Mouse (Mus musculus) fibroblast of lung, adult 2 months (primary cell): ENCODE data around the gene Dlg2.
A peak's percentile ranks its signal among the peaks of the same experiment; 100 is the strongest.

Experiments
- DNase-seq: peaks from one replicate; pipeline ENCODE4 v3.0.0-alpha.2; 2011; ENCODE audit warnings: low read depth

Dlg2 gene

DNA sequence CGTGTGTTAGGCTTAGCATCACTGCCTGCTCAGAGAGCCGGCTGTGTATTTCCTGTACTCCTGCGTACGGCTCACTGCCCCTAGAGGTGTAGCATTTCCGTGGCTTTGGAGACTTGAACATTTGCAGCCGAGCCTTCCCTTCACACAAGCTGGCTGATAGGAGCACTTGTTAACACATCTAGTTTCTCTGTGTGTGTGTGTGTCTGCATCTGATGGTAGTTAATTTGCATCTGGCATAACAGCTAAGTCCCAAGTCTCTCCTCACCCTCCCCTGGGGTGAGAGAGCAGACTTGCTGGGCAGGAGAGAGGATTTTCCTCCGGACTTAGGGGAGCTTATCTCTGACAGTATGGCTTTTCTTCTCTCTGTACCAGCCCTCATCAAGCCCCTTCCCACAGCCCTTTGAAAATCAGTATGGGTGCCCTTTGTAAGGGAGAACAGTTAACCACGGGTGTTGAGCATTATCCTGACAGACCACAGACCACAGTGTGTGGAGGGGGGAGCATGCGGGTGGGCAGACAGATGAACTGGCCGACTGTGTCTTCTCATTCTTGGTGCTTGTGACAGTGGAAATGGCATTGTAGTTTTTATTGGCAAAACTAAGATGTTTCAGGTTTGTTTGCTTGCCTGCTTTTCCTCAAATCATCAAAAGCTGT, 1705.6 kb downstream of the Dlg2 start:
- no peak for DNase-seq

- no peak for DNase-seq
Measured at GRCm38 (mm10) chr7:92184371-92185059, 1708.0 kb downstream of the Dlg2 start.

- DNase-seq: peak; percentile 76
Measured at GRCm38 (mm10) chr7:92186341-92186740, 1709.9 kb downstream of the Dlg2 start.

- peak; percentile 58 for DNase-seq
Measured at GRCm38 (mm10) chr7:92189149-92189548, 1712.7 kb downstream of the Dlg2 start.

DNA sequence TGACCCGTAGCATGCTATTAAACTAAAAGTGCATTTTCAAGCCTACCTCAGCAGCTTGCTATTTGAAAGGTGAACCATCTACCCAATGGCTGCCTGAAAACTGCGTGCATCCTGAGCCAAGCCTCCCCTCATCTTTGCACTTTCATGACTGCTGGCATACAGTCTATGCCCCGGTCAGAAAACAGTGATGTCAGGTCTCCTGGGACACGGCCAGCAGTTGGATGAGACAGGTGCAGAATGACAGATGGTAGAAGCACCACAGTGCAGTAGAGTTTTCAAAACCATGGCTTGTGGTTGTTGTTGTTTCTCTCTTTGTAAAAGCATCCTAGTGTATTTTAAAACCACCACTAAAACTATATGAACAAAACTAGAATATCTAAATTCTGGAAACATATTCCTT, 1719.5 kb downstream of the Dlg2 start:
- DNase-seq: no peak

GRCm38 (mm10) chr7:92197621-92198020, 1721.1 kb downstream of the Dlg2 start:
- no peak for DNase-seq

DNA sequence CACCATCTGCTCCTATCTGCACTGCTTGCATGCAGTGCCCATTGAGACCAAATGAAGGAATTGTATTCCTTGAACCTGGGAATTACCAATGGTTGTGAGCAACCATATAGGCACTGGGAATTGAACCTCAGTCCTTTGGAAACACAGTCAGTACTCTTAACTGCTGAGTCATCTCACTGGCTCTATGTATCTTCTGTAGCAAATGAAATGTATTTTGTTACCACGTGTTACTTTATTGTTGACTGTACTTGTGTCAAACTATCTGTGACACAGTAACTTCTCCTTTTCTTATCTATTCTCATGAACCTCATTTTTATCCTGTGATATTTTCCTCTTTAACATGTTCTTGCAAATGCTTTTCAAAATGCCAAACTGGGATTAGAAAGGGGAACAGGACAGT, 1722.7 kb downstream of the Dlg2 start:
- DNase-seq: no peak

DNA sequence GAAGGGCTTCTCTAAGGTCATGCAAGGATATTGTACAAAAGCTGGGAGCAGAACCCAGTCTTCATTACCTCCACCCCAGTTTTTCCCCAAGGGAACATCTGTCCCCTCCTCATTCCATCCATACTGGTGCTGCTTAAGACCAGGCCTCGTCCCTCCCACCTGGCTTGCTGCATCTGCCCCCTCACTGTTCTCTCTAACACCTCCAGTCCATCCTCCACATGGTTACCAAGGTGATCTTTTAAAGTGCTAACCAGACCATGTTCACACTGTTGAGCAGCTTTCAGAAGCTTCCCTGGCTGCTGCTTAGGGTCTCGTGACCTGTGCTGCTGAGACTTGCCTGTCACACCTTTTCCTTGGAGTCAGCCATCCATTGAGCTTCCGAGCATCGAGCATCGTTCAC, 1734.2 kb downstream of the Dlg2 start:
- DNase-seq: no peak

GRCm38 (mm10) chr7:92213751-92214150, 1737.3 kb downstream of the Dlg2 start:
- peak; percentile 23 for DNase-seq

- DNase-seq: no peak
Measured at GRCm38 (mm10) chr7:92218171-92218570, 1741.7 kb downstream of the Dlg2 start.

GRCm38 (mm10) chr7:92220619-92221018, 1744.1 kb downstream of the Dlg2 start:
- no peak for DNase-seq

DNA sequence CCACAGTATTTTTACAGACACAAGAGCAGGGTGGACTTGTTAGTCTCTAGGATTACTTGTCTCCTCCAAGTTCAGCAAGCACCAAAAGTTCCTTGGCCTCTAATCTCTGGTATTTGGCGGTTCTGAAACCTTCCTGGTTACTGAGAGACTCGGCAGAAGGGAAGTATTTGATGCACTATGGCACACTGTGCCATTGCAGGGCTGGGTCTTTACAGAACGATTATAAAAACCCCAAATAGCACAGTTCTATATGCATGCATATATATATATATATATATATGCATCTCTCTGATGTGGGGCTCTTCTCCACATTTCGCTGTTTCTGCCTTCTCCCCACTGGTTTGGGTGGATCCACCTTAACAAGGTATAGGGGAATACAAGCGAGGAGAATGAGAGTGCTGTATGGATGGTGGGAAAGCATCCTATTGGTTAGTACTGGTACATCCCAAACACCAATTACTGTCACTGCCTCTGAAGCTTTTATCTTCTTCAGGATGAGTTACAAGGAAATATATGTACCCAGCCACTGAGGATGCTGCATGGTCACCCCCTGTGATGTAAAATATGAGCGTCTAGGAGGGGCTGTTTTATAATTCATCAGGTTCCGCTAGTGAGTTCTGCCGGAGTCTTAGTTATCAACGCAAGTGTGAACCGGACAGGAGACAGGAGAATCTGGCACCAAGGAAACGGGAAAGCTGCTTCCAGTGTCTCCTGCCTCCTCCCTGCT, 1758.2 kb downstream of the Dlg2 start:
- no peak for DNase-seq

GRCm38 (mm10) chr7:92235541-92236031, 1759.1 kb downstream of the Dlg2 start:
- no peak for DNase-seq

DNA sequence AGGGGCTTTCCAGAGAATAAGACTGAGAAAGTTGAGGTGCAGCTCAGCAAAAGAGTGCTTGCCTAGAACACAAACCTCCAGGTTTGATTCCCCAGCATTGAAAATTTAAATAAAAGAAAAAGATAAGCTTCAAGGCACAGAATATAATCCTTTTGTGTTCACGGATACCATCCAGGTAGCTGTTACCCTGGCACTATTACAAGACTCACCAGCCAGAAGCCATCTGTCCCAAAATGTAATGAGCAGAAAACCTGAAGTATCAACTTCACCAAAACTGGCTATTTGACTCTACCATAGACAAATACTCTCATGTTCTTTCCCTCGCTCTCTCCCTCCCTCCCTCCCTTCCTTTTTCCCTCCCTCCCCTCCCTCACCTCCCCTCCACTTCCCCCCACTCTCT, 1764.4 kb downstream of the Dlg2 start:
- DNase-seq: no peak

DNA sequence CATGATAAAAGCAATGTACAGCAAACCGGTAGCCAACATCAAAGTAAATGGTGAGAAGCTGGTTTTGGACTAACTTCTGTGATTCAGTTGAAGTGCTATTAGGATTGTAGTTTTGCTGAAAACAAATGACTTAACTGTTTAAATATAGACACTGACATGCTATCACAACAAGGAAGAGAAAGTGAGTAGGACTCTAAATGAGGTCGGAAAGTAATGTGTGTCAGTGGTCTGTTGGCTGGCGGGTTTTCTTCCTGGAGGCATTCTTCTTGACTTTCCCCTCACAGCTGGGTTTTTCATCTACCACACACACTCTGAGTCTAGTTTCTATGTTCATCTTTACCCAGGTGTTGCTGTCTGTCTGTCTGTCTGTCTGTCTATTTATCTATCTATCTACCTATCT, 1771.1 kb downstream of the Dlg2 start:
- no peak for DNase-seq

DNA sequence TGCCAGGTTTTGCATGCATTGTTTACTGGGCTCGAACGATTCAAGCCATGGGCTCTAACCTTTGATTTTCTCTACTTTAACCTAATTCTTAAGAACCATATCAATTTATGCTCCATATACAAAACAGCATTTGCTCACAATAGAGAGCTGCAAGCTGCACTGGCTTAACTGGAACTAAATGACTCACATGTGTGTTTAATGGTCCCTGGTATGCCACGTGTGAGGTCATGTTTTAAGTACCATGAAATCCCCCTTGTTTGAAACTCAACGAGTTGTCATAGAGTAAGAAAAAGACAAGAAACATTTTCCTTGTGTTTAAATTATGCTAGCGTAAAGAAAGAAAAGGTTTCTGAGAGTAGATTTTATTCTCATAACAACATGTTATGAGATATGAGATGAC, 1772.1 kb downstream of the Dlg2 start:
- no peak for DNase-seq

DNA sequence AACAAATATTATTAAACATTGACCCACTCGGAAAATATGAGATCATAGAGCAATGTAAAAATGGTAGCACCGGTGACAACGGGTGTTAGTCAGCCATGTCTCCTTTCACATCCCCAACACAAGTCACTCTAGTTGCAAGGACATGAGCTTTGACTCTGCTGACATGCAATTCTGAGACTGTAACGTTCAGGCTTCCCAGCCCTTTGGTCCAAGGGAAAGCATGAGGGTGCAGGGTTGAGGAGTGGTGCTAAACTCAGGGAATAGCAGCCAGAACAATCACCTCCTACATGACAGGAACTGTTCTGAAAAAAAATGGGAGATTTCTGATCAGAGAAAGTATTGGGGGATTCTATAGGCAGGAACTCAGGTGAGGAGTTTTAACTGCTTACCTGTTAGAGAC, 1781.7 kb downstream of the Dlg2 start:
- no peak for DNase-seq

- no peak for DNase-seq
Measured at GRCm38 (mm10) chr7:92258701-92259100, 1782.2 kb downstream of the Dlg2 start.

GRCm38 (mm10) chr7:92264325-92264724, 1787.9 kb downstream of the Dlg2 start:
- no peak for DNase-seq

- DNase-seq: no peak
Measured at GRCm38 (mm10) chr7:92264964-92265363, 1788.5 kb downstream of the Dlg2 start.

- DNase-seq: no peak
Measured at GRCm38 (mm10) chr7:92275353-92275752, 1798.9 kb downstream of the Dlg2 start.

DNA sequence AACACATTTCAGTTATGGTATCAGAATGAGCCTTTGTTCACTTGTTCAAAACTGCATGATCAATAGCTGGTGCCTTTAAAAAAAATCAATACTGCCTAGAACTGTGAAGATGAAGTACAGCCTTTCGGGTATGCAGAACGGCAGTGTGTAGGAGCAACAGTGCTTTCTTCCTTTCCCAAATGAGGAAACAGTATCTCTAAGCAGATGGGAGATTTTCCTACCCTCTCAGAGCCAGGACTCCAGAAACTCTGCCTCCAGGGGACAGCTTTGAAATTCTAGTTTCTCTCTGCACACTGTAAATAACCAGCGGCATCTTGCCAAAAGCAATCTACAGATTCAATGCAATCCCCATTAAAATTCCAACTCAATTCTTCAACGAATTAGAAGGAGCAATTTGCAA, 1801.2 kb downstream of the Dlg2 start:
- no peak for DNase-seq

DNA sequence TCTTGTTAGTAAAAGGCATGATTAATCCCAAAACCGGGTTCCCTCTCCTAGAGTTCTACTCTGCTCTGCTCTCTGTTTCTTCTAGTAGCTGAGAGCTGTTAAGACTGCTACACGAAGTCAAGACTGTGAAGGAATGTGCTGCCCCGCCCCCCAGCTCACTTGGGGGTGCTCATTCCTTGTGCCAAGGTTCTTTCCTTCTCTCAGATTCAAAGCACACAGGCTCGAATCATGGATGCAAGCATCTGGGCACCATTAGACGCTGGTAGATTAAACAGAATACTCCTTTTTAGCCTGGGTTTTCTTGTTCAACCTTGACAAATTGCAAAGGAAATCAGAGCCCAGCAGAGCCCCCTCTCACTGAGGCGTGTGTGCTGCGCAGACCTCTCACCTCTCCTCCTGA, 1804.5 kb downstream of the Dlg2 start:
- DNase-seq: no peak
